Mouse (Mus musculus) retina, adult 2 months (tissue): ENCODE data around the gene Klhdc4.

Experiments used
- DNase-seq: peaks from one replicate; pipeline ENCODE4 v3.0.0-alpha.2; 2012; ENCODE audit warnings: low read depth, low spot score

The Klhdc4 gene

DNA sequence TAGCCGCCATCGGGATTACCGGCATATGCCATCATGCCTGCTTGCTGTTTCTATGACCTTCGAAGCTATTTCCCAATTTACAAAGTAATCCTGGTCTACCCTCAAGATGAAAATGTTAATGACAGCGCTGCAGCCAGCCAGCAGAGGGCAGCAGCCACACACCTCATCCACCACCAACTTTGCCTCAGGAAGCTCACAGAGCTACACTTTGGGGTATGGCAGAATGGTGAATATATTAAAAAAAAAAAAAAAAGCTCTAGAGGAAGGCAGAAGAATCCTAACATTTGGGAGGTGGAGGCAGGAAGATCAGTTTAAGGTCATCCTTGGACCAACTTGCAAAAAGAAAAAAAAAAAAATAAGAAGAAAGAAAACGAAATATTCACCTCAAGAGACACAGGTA is 20.6 kb upstream of the Klhdc4 start:
- no peak for DNase-seq

DNA sequence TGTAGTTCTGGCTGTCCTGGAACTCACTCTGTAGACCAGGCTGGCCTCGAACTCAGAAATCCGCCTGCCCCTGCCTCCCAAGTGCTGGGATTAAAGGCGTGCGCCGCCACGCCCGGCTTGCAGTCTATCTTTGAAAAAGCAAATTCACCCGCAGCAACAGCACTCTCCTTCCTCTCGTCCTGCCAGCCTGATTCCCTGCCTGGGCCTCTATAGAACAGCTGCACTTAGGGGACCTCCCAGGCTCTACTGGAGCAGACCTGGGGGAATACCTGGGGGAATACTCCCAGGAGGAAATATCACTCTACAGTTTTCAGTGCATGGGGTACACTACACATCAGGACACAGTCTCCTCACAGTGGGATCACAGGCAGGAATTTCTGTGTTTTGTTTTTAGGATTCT is 19.9 kb upstream of the Klhdc4 start:
- no peak for DNase-seq

DNA sequence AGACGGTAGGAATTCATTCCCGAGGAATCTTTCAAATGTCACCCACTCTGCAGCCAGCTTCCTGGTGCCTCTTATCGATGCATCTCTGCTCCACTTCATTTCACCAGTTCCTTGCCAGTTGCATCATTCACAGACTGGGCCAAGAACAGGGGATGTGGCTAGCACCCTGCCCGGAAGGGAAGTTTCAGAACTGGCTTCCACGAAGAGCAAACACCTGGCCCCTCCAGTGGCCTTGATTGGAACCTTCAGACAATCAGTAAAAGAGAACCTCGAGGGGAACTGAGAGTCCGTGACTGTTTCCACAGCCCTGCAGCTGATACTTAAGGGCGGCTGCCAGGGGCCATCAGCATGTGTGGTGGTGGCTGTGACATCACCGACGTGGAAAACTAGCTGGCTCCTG is 19.1 kb upstream of the Klhdc4 start:
- no peak for DNase-seq

DNA sequence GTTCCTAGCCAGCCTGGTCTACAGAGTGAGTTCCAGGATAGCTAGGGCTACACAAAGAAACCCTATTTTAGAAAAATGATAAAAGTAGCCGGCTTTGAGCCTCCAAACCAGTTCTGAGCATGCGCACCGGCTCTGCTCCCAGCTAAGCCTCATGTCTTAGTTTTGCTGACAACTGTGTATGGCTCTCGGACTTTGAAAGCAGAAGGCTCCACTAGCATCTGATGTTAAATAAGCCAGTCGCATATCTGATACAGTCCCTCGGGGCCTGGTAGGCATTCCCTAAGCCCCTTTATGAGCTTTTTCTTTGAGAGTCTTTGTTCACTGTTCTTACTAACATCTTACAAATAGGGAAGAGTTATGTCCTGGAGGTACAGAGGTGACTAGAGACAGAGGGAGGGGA is 18.6 kb upstream of the Klhdc4 start:
- DNase-seq: no peak

DNA sequence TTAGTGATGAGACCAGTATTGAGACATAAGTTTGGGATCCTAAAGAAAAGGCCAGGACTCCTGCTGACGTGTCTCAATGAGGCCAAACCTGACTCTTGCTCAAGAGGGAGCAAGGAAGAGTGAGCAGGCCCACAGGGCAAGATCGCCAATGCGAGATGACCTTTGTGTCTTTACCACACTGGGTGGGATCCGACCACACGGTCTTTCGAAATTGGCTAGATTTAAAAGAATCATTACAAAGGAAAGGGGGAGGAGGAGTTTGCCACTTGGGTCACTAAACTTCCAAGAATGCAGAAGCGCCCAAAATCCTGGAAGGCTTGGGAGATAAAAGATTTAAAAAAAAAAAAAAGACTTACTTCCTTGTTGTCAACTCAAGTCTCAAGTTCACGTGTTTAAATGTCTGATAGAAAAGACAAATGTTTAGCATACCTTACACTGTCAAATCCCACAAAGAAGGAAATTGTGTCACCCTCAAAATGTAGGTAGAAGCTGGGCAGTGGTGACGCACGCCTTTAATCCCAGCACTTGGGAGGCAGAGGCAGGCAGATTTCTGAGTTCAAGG is 18.0 kb upstream of the Klhdc4 start:
- DNase-seq: no peak

DNA sequence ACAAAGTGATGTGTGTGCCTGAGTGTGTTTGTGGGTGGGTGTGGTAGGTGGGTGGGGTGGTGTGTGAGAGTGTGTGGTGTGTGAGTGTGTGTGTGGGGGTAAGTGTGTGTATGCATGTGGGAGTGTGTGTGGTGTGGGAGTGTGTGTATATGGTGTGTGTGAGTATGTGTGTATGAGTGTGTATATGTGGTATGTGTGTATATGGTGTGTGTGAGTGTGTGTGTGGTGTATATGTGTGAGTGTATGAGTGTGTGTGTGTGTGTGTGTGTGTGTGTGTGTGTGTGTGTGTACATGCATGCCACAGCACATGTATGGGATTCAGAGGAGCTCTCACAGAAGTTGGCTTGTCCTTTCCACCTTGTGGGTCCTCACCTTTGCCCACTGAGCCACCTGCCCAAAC is 17.4 kb upstream of the Klhdc4 start:
- no peak for DNase-seq

DNA sequence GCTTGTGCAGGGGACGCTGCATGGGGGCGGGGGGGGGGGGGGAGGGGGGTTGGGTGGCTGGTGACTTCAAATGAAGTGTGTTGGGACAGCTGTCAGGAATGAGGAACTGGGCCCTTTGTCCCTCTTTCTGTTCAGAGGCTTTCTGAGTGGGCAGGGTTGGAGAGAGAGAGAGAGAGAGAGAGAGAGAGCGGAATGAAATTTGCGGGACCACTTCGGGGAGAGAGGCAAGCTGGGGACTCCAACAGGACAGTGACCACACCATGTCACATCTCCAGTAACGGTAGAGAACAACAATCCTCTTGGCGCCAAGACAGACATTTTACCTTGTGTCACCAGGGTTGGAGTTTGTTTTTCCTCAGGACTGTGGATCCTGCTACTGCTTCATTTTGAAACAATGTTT is 15.4 kb upstream of the Klhdc4 start:
- DNase-seq: no peak

DNA sequence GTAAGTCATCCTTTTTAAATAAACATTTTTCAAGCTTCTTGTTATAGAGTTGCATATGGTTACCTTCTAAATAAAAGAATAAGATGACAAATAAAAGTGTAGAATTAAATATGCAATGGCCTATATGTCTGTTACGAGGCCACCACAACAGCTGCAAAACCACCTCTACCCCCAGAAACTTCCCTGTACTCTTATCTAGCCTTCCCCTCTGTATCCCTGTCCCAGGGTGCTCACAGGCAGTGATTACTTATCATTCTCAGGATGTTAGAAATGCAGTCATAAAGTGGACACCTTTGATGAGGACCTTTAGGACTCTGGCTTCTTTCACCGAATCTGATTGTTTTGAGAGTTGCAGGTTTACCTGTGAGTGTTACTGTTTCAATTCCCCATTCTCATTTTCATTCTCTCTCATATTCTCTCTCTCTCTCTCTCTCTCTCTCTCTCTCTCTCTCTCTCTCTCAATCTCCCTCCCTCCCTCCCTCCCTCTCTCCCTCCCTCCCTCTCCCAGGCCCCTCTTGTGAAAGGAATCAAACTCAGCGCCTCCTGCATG is 13.9 kb upstream of the Klhdc4 start:
- no peak for DNase-seq

DNA sequence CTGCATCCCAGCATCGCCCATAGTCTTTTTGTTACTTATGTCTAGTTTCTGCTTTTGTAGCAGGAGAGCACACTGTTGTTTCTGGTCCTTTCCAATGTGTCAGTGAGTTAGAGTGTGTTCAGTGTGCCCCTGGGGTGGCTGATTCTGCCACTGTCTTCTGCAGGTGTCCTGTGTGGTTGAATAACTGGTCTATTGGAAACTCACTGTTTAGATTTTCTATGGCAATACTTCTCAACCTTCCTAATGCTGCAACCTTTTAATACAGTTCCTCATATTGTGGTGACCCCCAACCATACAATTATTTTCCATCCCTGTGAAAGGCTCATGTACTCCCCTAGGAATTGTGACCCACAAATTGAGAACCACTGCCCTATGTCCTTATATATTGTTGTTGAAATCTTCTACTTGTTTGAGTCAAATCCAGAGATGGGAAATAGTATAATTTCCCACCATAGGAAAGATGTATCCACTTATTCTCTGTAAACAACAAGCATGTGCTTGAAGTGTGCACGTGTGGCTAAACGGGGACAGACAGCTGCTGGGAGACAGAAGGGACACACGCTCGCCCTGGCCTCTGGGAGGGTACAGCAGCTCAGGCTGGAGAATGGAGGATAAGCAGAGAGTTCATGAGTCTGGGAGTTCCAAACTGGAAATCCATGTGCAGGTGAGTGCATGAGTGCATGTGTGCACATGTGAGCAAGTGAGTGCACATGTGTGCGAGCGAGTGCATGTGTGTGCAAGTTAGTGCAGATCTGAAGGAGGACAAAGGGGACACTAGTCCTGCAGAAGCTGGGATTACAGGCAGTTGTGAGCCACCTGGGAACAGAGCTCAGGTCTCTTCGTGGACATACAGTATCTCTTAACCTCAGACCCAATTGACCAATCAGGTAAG is 12.9 kb upstream of the Klhdc4 start:
- no peak for DNase-seq

DNA sequence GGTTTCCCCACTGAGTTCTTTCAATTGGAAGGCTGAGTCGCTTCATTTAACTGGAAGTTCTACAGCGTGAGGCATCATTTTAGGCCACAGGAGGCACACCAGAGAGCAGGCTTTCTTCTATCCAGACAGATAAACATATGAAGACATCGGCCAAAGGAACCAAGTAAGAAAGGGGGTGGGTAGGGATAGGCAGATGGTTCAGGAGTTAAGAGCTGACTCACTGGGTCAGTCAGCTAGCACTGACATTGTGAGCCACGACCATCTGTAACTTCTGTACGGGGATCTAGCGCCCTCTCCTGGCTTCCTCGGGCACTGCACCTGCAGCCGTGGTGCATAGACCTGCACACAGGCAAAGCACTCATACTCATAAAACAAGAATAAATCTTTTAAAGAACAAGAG is 11.9 kb upstream of the Klhdc4 start:
- no peak for DNase-seq

DNA sequence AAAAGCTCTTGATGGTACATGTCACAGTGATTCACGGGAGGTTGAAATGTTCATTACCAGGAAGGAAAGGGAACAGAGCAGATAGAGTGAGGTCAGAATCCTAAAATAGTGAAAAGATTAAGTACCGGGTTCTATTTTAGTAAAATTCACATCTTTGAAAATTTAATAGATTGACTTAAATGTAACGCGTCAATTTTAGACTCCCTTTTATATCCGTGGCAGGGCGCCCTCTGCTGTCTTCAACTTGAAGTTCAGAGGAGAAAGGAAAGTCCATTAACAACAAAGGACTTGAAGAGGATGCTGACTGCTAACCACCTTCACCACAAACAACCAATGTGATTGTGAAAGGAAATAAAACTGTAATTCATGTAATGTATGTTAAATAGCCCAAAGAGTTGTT is 3.1 kb upstream of the Klhdc4 start:
- no peak for DNase-seq

DNA sequence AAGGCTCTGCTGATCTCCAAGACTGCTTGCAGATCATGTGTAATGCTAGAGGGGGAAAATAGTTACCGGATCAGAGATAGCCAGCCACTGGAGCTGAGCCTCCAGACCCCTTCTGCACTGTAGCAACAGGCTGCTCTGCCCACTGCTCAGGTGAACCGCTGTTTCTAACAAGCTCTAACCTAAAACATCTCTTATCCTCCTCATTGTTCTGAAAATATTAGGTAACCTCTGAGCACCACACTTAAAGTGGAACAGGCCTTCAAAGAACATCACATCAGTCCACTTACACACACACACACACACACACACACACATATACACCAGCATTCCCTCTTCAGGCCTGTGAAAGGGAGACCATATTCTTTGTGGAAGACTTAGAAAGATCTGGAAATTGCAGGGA is 2.7 kb upstream of the Klhdc4 start:
- DNase-seq: no peak

DNA sequence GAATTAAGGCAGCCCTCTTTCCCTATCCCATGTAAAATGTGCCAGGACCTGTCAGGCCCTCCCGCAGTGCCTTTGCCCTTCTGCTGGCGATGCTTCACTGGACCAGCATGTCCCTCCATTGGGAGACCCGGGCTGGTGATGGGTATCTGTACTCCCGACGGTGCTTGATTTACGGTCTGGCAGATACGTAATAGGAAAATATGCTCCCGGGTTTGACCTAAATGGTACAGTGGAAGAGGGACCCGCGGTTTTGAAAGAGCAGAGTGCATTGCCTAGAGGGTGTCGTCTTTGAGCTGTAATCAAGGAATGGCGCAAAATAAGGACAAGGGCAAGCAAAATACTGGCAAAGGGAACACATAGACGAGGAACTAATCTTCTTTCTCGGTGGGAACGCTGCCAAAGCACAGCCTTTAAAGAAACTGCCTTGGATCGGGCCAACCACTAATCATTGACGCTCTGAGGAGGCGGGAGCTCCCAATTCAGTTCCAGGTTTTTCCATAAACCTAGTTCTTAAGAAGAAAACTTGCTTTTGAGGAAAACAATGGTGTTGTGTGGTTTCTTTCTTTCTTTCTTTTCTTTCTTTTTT is 501 bp upstream of the Klhdc4 start:
- DNase-seq: no peak

DNA sequence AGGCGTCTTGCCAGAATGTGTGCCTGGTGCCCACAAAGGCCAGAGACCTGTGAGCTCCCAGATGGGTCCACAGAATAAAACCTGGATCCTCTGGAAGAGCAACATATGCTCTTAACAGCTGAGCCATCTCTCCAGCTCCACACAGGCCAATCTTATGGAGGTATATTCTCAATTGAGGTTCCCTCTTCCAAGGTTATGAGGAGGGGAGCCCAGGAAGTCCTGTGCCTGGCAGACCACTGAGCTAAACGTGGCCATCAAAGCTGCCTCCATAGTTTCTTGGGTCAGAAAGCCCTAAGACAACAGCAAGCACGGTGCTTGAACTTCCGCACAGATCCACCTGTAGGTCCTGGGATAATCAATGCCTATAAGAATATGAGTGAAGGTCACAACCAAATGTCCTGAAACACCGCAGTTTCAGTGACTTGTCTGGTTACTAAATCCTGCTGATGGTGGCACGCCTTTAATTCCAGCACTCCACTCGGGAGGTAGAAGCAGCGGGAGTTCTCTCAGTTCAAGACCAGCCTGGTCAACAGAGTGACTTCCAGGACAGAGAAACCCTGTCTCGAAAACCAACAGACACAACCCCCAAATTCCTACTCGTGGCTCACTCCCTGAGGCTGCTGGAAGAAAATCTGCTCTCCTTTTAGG is 869 bp downstream of the Klhdc4 start:
- DNase-seq: no peak

DNA sequence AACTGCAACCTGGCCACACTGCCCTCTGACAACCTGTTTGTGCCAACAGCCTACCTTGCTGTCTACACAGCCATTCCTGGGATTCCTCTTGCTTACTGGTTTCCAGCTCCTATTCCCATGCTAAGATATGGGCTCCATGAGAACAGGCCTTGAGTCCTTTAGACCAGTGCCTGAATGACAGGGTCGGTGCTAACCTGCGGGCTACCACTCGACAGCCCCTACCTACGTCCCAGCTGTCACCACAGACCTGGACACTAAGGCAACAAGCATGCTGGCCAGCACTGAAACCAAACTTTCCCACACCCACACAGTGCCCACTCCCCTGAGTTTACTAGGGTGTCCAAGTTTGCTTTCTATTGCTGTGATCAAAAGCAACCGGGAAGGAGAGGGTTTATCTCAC is 1.6 kb downstream of the Klhdc4 start:
- no peak for DNase-seq

DNA sequence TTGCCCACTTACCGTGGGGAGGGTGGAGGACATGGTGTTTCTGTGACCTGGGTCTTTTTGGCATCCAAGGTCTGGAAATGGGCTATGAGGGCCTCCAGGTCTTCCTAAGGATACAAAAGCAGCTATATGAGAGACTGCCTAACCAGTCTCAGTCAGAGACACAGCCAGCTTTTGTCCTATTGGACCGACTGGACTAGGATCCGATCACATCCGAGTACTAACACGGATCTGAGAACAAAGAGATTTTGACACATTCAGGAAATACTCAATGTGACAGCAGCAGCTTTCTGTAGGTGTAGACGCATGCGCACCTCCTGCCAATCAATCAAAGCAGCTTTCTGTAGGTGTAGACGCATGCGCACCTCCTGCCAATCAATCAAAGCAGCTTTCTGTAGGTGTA is 7.6 kb downstream of the Klhdc4 start:
- no peak for DNase-seq

DNA sequence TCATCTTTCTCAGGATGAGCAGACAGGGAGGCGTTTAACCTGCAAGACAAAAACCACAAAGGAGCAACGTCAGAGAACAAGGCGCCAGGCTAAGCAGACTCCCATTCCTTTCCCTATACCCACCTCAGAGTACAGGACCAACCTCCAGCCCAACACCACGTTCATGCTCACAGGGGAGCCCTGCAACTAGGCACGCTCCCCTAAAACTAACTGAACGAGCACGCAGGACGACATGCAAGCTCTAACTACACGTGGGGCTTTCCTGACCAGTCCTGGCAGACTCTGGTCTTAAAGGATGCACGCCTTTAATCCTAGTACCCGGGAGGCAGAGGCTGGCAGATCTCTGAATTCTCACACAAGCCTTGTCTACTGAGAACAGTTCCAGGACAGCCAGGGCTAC is 8.0 kb downstream of the Klhdc4 start:
- DNase-seq: no peak

DNA sequence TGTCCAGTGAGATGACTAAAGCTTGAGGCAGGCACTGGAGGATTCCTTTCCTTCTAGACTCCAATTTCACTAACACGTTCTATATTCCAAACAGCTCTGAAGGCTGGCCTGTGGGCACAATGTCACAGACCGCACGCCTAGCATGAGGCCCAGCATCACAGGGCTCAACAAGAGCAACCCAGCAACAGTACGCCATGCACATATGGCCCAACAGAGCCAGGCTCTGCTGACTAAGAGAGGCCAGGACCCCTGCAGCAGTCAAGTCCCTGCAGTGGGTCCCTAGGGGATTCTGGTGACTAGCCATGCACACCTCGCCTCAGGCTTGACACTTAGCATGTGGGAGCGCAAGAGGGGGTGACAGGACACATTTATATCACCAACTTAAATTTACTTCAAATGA is 8.5 kb downstream of the Klhdc4 start:
- DNase-seq: no peak

DNA sequence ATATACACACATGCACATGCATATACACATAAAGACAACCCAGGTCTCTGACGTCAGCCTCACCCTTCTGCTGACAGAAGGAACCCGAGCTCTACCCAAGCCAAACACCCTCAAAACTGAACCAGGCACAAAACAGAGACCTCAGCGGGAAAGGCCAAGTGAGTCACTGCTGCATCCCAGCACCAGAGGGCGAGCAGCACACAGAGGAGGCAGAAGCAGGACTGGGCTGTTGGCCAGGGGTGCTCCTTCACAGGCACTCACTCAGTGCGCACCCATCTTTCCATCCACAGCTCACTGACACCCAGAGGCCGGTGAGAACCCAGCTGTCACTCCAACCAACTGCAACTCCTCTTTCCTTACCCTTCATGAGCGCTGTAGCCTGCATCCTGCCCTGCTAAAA is 11.1 kb downstream of the Klhdc4 start:
- DNase-seq: no peak

DNA sequence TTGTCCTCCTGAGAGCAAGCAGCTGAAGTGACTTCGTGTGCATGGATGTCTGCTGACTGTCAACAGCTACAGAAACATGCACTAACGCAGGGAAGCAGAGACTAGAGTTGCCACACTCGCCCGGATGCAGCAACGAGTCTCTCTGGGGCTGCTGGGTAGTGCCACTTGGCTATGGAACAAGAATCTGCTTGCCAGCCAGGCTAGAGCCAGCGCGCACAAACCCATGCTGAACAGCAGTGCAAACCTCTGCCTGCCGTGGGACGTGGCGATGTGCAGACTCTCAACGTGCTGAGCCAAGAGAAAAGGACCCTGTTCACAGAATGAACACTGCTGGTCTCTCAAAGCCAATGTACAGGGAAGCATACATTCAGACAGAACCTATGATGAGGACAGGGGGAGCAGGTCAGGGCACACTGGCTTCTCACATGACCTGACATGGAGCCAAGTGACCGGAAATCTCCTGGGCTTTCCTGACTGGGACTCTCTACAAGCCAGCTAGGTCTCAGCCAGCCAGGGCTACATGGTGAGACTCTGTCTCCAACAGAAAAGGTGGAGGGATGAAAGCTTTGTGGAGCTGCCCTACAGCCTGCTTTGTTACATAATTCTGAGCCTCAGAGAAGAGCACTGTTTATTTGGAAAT is 17.3 kb downstream of the Klhdc4 start:
- DNase-seq: no peak

DNA sequence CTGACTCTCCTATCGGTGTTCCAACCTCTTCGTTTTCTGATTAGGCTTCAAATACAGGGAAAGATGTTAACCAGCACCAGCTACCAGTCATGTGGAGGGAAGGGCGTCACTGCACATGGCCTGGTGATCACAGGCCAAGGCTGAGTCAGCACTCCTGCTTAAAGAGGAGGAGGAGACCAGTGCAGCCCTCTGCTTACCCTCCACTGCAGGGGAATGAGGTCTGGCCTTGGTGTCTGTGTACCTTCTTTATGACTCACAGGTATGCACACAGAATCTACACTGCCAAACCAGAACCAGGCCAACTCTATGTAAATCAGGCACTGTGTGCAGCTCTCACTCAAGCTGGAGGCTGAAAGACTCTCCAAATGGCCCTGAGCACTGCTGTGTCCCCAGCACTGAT is 17.9 kb downstream of the Klhdc4 start:
- no peak for DNase-seq
